Mouse (Mus musculus) urinary bladder, adult 2 months (tissue): ENCODE results near the gene Btbd2. TPM values are rescaled to one million over a fixed set of nuclear protein-coding genes. Genes with fewer than 3 reads are reported as not detected.

Source experiments
- DNase-seq: peaks from one replicate; pipeline ENCODE4 v3.0.0; 2022; ENCODE audit warnings: low spot score
- polyA plus RNA-seq: library from polyadenylated mRNA; depleted of rRNA; stranded (reverse); fragments of >200 nt; gene quantifications from 2 replicates; pipeline ENCODE4 v1.2.3, GENCODE M21; 2012

Gene Btbd2
- polyA plus RNA-seq, 1 experiment, result 36.5 TPM

DNA sequence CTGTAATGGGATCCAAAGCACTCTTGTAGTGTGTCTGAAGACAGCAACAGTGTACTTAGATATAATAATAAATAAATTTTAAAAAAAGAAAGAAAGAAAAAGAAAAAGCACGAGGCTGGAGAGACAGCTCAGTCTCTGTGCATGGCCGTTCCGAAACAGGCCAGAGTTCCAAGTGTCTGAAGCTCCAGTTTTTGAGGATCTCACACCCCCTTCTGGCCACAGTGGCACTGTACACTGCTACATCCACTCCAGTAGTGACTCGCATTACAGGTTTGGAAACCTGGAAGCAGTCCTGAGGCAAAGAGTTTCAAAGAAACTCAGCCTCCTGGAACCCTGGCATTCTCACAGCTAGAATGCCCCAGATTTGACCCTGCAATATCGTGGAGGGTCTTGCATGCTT is 31.0 kb upstream of the Btbd2 start:
- DNase-seq, result no peak

- no peak for DNase-seq
Observed at GRCm38 (mm10) chr10:80686617-80687016, 29.7 kb upstream of the Btbd2 start.

DNA sequence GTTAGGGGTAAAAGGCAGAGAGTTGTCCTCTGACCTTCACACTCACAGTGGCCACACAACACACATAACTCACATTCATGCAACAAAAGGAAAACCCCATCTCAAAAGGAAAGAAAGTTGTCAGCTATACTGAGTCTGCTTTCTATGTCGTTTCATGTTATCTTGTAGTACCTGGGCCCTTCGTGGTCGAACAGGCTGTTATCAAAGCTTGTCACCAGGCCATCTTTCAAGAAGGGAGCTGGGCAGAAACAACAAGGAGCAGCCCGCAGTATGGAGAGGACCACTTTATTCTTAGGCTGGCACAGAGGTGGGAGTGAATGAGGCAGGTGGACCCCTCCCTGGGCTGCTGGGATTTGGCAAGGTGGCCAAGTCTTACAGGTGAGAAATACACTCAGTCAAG is 28.1 kb upstream of the Btbd2 start:
- no peak for DNase-seq

- no peak for DNase-seq
Observed at GRCm38 (mm10) chr10:80684214-80684613, 27.3 kb upstream of the Btbd2 start.

- no peak for DNase-seq
Observed at GRCm38 (mm10) chr10:80683647-80684046, 26.8 kb upstream of the Btbd2 start.

GRCm38 (mm10) chr10:80682003-80682402 is 25.1 kb upstream of the Btbd2 start:
- no peak for DNase-seq

- DNase-seq, result no peak
Observed at GRCm38 (mm10) chr10:80680260-80680696, 23.4 kb upstream of the Btbd2 start.

GRCm38 (mm10) chr10:80679556-80680259 is 22.8 kb upstream of the Btbd2 start:
- DNase-seq, result no peak

DNA sequence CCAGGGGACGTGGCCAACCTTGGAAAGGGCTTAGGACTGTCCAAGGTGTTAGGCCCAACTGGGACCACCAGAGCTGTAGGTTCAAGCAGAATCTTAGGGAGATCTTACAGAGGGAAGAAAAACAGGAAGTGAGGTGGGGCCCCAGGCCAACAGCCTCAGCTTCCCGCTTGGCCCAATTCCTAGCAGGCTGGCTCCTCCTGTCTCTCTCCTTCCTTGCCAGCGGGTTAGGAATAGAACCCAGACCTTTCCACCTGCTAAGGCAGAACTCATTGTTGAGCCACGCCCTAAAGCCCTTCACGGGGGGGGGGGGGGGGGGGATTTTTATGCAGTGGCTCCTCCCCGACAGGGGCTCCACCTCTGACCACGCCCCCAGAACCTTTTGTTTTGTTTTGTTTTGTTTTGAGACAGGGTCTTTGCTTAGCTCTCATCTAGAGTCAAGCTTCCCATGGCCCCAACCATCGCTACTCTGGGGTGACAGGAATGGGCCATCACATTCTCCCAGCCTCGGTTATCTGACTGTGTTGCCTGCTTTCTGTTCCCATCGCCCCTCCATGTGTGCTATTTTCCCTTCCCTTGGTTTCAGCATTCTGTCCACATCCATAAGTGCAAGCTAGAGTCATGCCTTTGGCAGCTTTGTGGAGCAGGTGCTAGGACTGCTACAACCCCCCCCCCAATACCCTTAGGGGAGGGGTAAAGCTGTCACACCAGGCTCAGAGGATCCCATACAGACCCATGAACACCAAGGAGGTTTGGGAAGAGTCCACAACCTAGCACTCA is 21.9 kb upstream of the Btbd2 start:
- DNase-seq, result no peak

- peak; percentile 87 for DNase-seq
Observed at GRCm38 (mm10) chr10:80677942-80678436, 21.1 kb upstream of the Btbd2 start, which contains the start of gene Mknk2. Gene Mknk2 (minus strand): TSS chr10:80678112.

DNA sequence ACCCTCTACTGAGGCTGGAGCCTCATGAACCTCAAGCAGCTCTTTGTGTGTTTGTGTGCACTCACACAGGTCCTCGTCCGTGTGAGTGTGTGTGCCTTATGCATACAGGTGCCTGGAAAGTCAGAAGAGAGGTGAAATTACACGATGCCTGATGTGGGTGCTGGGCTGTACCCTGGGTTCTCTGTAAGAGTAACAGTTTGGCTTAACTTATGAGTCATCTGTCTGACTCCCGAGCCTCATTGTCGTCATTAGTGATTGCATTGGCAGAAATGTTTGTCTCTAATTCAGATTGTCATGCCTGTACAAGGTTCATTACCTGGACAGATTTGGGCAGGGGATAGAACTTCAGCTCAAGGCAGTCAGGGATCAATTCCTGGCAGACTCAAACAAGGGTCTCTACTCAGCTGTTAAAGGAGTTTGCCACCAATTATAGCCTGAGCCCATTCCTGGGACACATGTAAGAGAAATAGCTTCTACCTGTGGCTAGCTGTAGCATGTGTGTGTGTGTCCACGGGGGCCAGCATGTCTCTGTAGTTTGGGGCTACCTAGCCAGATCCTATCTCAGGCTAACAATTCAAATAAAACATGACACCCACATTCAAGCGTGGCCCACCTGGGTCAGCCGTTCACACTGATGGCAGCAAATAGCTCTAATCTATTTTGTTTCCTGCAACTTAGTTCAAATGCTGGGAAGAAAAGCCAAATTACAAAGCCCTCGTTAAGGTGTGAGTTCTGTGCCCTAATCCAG is 20.4 kb upstream of the Btbd2 start:
- DNase-seq, result no peak

DNA sequence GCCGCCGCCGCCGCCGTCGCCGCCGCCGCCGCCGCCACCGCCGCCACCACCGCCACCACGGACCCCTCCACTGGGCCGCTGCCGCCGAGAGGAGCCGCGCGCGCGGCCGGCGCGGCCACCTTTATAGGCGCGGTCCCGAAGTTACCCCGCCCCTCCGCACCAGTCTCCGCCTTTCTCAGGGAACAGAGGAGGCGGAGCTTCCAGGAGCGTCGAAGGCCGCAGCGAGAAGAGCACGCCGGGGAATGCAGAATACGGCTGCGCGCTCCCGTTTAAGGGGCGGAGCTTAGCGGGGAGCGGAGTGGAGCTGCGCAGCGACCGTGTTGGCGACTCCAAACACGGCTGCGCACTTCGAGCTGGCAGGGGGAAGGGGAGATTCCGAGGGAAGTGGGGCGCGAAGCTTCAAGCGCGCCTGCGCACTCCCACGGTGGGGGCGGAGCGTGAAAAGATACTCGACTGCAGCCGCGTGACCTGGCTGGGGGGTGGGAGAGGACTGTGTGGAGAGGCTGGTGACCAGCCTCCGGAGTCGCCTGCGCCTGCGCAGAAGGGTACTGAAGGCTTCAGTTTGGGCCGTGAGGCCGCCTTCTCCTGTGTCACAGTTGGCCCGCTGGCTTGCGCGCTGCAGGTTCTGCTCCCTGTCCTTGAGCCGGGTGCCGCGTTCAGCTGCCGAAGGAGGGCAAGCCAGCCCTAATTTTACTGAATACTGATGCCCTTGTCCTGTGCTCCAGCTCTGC is 19.5 kb upstream of the Btbd2 start:
- DNase-seq, result peak; percentile 98

DNA sequence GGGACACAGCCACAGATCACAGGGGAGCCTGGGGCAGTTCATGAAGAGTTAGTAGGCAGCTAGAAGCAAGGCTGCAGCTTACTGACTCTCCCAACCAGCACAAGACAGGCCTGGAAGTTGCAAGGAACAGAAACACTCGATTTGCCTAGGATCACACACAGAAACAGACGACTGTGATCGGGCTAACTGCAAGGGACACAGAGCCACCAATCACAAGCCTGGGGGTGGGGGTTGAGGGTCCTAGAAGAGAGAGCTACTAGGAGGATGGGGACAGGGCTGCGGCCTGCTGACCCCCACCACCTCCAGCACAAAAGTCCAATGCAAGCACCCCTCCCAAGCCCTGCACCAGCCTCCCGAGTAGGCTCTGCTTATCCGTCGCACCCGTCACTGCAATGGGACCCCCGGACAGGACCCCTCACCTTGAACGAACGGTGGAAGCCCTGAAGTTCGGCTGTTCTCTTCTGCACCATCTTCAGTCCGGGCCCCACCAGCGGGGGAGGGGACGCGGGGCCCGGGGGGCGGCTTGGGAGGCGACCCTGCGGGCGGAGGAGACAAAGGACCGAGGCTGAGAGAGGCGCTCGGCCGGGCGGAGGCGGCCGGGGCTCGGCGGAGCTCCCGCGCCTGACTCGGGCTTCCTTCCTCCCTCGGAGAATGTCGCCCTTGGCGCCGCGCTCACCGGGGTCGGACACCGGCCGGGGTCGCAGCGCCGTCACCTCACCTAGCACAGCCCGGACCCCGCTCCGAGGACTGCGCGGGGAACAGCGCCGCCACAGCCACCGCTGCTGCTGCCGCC is 18.7 kb upstream of the Btbd2 start:
- DNase-seq, result no peak

GRCm38 (mm10) chr10:80674851-80675404 is 18.1 kb upstream of the Btbd2 start:
- DNase-seq, result no peak

DNA sequence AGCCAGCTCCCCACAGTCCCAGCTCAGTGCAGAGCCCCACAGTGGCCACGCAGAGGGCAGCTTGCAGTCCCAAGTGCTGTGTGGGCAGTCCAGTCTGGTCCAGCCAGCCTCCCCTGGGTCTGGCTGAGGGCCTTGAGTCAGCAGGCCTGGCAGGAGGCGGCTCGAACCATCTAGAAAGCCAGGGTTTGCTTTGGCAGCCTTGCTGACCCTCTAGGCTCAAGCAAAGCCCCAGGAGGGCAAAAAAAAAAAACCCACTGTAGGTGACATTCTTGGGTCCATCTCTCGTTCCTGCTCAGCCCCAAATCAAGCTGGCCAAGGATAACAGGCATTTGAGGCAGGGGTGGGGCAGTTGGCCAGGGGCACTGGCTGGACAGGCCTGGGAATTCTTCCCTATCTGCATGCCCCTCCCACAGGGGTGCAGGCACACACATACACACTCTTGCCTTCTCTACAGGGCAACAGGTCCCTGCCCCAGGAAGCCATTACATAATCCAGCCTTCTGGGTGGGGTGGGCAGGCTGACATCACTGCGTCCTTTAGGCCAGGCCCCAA is 17.4 kb upstream of the Btbd2 start:
- DNase-seq, result no peak

GRCm38 (mm10) chr10:80673690-80674089 is 16.8 kb upstream of the Btbd2 start:
- no peak for DNase-seq

DNA sequence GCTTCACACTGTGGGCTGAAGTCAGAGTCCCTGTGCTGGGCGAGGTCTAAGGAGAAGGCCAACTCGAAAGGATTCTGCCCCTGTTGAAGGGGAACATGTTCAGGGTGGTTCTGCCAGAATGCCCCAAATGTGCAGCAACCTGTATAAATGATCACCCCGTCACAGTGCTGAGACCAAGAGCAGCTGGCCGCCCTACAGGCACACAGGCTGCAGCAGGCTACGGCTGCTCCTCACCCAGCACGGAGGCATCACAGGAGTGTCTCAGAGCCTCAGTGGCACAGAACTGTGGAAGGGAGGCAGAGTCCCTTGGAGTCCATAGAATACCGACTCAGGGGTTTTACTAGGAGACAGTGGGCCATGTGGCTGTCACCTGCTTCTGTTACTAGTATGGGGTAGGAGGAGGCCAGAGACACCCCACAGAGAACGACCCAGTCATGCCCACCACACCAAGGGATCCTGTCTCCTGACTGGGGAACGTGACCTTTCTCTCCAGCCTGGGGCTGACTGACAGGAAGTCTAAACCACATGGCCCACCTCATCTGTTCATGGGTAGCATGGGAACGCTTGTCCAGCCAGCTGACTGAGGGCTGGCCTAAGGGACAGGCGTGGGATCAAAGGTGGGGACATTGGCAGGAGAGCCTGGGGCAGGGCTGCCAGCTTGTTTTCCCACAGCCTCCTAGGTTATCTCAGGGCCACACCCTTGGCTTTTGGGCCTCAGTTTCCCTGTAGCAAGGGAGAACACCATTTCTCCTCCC is 15.2 kb upstream of the Btbd2 start:
- no peak for DNase-seq

GRCm38 (mm10) chr10:80671251-80671650 is 14.4 kb upstream of the Btbd2 start:
- DNase-seq, result no peak

DNA sequence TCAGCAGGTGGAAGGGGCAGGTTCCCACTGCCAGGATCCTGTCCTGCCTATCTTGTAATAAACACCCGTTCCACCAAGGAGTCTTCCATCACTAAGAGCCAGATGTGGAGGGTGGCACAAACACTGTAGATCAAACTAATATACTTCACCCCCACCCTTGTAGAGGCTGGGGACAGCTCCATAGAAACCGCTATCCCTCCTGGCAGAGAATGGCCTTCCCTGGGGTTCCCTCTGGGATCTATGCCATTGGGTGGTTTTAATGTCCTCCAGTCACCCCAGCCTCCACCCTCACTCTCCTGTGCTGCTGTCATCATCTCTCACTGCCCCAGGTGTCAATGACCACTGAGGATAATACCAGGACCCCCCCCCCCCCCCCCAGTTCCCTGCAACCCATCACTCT is 13.7 kb upstream of the Btbd2 start:
- no peak for DNase-seq
